Mouse (Mus musculus): ENCODE results near the gene Scnn1a. TPM values are rescaled to one million over a fixed set of nuclear protein-coding genes. Genes with fewer than 3 reads are reported as not detected.

Scnn1a gene
- total RNA-seq, 2 experiments from 2014 or later, result 3.6 to 6.6 TPM

DNA sequence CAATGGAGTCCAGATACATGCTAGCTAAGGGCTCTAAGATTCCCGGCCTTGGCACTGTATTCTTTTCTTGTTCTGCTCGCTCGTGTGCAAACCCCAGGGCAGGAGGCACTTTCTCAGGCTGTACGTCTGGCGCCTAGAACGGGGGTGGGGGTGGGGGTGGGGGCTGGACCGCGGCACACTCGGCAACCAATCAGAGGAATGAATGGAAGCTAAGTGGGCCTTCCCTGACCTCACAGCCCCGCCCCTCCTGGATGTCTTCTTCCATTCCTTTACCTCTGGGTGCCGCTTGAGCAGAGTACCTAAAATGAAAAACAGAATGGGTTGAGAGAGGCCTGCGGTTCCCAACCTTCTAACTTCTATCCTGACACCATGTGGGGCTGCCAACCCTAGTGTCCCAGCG lies 11.5 kb upstream of the Scnn1a start:
- no peak for DNase-seq (ENCODE audit: low spot score in 2 of 2)

GRCm38 (mm10) chr6:125309406-125309805 lies 11.1 kb upstream of the Scnn1a start:
- no peak for DNase-seq (ENCODE audit: low spot score in 2 of 2)

- DNase-seq (ENCODE audit: low spot score in 2 of 2), result no peak
Observed at GRCm38 (mm10) chr6:125312171-125312570, 8.3 kb upstream of the Scnn1a start.

DNA sequence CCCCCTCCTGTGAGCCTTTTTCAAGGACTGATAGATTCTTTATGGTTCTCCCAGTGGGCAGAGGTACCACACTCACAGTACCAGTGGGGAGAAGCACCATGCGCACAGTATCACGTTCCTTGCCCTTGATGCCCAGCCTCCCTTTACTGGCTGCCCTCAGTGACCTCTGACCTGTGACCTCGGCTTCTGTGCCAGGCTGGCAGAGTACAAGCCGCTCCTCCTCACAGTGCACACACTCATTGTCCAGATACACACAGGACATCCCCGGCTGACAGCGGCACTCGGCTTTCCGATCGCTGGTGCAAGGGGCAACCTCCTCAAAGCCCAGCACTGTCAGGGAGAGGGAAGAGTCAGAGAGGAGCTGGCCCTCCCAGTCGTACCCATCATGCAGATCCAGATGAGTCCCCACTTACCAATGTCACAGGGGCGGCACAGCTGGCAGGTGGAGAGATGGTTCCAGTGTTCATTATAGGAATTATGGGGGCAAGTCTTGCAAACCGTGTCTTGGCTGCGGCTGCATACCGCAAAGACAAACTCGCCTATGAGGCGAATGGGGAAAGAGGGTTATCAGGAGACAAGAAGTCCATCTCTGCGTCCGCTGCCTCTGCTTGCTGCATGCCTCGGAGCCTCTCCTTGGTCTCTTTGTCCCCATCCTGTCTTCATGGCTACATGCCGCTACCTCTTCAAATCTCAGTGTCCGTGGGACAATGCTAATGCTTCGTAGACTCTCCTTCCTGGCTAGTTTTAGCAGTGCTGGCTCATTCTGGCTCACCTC lies 7.7 kb upstream of the Scnn1a start:
- DNase-seq (ENCODE audit: low spot score in 2 of 2), result no peak

- DNase-seq (ENCODE audit: low spot score in 2 of 2), result peak in 1 of 2 experiments; percentile 43
Observed at GRCm38 (mm10) chr6:125313546-125314230, 6.8 kb upstream of the Scnn1a start, which contains the start of gene Ltbr. Gene Ltbr (minus strand): TSS chr6:125313885.

- no peak for DNase-seq (ENCODE audit: low spot score in 2 of 2)
Observed at GRCm38 (mm10) chr6:125314231-125314563, 6.3 kb upstream of the Scnn1a start.

- DNase-seq (ENCODE audit: low spot score in 2 of 2), result no peak
Observed at GRCm38 (mm10) chr6:125314746-125315145, 5.7 kb upstream of the Scnn1a start.

DNA sequence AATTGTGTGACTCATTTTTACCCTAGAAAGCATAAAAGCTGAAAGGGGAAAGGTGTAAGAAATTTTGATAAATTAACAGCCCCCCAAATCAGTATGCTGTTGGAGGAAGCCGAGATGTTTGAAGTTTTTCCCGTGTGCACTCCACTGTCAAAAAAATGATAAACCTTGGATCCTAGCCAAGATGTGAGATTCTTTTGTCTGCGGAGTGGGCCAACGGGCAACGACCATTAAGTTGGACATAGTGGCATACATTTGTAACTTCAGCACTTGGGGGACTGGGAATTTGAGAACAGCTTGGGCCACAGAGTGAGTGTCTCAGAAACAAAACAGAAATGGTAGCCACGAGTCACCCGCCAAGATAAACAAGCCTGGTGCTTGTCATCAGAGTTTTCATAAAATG lies 3.4 kb upstream of the Scnn1a start:
- no peak for DNase-seq (ENCODE audit: low spot score in 2 of 2)

DNA sequence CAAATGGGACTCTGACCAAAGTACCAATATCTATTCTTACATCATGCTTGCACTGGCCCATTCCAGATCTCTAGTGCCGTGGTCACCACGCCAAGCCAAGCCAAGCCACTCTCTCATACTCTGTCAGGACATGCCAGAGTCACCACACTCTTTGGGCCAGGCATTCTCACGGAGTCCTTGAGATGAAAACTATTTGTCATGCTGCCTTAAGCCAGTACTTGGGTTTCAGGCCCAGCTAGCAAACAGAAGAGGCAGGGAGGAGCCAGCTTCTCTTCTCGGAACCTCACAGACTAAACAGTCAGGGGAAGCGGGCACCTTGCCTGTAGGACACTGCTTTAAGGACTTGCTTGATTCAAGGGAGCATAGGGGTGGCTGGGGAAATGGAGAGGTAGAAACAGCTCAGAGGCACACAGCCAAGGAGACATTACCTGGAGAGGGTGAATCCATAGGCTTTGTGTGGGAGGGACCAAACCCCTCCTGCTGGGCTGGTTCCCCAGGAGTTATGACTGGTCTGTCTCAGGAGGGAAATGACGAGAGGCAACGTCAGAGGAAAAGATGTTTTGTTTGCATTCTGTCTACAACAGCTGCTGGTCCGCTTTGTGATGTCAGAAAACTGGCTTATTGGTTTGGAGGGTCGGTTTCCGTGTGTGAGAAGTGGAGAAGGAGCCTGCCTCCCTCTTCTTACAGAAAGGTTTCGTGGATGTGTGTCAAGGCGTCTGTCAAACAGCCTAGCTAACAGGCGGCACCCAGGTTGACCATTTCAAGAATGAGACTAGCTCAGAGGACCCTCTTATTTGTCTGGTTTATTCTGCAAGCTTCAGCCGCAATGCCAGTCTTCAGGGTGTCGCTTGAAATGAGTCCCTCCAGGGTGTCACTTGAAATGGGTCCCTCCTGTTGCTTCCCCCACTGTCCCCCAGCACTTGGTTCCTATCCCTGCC lies 1.2 kb upstream of the Scnn1a start:
- DNase-seq (ENCODE audit: low spot score in 2 of 2), result no peak

DNA sequence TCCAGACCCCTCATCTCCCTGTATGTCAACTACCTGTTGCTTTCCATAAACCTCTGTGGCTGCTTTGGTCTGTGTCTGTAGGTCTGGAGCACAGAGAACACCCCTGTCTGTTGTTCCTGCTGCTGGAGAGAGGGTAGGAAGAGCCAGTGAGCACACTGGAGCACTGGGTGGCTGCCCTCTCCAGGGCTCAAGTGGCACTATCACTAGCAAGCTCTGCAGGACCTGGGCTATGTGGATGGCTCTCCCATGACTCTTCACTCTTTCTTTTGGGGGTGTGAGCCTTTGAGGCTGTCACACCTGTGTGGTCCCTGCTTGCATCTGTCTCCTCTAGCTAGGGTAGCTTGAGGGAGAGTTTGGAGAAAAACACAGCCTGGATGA lies 551 bp upstream of the Scnn1a start:
- no peak for DNase-seq (ENCODE audit: low spot score in 2 of 2)

DNA sequence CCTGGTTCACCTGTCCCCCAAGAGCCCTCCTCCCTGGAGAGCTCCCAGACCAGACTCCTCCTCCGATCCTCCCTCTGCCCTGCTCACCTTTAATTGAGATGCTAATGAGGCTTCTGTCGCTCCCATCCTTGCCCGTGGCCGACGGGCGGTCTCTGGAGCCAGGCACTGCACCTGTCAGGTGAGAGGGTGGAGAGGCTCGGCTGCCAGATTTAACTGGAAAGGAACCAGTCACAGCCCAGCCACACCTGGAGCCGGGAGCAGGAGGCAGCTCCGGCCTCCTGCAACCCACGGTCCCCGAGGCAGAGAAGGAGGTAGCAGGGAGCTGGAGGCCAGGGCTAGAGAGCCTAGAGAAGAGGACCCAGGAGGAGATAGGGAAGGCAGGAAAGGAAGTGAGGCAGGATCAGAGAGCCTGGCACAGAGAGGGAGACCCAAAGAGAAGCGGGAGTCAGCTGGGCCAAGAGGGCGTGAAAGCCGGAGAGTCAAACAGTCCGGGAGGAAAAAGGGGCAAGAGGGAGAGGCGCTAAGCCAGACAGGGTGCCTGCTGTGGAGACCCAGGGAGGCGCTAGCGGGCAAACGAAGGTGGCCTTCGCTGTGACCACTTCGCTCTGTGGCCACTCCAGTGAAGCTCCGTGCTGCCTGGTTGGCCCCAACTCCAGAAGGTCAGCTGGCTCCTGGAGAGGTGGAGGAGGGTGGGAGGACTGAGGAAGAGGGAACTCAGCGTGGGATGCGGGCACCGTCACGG lies 826 bp downstream of the Scnn1a start:
- no peak for DNase-seq (ENCODE audit: low spot score in 2 of 2)

GRCm38 (mm10) chr6:125322794-125323193 lies 2.3 kb downstream of the Scnn1a start:
- peak in 1 of 2 experiments; percentile 34 for DNase-seq (ENCODE audit: low spot score in 2 of 2)

- DNase-seq (ENCODE audit: low spot score in 2 of 2), result no peak
Observed at GRCm38 (mm10) chr6:125323547-125323946, 3.1 kb downstream of the Scnn1a start.

DNA sequence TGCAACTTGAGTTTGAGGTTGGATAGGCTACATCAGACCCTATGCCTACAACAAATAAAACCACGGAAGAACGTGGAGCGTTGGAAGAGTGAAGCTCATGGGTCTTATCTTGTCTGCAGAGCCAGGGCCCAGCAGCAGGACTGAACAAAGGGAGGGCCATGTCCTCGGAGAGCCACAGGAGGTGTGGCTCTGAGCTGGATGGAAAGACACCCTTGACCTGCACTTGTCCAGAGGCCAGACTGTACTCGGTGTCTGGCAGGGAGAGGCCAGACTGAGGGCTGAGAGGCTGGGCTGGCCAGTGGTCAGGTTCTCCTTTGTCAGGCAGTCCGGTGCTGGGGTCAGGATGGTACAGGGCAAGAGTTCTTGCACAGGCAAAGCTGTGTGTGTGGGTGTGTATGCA lies 4.9 kb downstream of the Scnn1a start:
- DNase-seq (ENCODE audit: low spot score in 2 of 2), result no peak

DNA sequence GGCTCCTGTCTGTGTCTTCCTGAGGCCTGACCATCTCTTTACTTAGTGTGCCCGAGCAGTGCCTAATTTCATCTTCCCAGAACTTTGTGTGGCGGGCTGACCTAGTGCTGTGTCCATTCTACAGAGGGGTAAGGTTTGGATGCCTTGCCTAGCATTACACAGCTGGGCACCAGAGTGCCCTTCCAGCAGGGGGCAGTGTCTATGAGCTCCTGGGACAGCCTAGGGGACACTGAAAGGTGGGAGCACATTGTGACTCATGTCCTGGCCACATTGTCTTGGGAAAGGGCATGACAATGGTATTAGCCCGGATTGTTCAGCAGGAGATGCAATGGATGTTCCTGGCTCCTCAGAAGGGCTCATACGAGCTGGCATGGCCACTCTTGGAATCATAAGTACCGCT lies 7.8 kb downstream of the Scnn1a start:
- no peak for DNase-seq (ENCODE audit: low spot score in 2 of 2)

DNA sequence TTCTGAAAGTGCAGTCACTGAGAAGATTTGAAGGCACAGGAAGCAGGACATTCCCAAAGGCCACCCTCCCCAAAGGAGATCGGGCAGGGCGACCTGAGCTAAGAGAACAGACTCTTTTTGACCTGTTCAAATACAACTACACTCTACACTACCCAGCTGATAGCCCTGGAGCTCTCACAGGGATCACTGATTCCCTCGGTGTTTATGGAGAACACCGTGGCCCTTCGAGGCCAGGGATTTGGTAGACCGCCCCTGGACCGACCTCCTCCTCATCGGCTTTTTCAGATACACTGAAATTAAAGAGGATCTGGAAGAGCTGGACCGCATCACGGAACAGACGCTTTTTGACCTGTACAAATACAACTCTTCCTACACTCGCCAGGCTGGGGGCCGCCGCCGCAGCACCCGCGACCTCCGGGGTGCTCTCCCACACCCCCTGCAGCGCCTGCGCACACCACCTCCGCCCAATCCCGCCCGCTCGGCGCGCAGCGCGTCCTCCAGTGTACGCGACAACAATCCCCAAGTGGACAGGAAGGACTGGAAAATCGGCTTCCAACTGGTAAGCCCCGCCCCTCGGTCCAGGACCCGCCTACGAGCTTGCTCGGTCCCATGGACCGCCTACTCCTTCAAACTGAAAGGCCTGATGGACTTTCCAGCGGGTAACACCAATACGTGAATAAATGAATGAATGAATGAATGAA lies 10.3 kb downstream of the Scnn1a start:
- peak; percentile 36 to 70 for DNase-seq (ENCODE audit: low spot score in 2 of 2)

DNA sequence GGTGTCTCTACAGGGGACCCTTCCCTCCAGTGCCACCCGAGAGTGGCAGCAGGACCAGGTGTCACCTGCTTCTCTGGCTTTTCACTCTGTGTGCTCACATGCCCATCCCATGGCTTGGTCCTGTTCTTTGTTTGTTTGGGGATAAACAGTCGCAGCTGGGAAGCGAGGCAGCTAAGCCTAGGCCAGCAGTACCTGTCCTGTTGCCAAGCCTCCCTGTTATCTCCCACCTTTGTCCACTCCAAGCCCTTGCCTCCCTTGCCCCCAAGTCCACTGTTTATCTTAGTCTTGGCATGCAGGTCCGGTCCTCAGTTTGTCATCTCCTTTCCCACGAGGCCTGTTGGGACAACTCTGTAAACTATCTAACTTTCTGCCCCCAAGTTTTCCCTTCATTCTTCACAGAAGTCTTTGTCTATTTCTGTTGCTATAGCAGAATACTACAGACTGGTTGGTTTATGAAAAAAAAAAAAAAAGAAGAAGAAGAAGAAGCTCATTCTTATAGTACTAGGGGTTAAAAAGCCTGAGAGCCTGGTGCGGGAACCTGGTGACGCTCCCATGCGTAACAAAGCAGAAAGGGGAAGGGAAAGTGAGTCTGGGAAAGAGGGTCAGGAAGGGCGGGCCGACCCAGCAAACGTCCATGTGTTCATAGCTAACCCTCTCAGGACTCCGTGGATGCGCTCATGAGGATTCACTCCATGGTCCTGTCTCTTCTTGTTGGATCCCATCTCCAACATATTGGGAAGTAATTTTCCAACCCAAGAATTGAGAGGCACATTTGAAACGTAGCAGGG lies 12.8 kb downstream of the Scnn1a start:
- no peak for DNase-seq (ENCODE audit: low spot score in 2 of 2)

GRCm38 (mm10) chr6:125334356-125334755 lies 13.9 kb downstream of the Scnn1a start:
- no peak for DNase-seq (ENCODE audit: low spot score in 2 of 2)

DNA sequence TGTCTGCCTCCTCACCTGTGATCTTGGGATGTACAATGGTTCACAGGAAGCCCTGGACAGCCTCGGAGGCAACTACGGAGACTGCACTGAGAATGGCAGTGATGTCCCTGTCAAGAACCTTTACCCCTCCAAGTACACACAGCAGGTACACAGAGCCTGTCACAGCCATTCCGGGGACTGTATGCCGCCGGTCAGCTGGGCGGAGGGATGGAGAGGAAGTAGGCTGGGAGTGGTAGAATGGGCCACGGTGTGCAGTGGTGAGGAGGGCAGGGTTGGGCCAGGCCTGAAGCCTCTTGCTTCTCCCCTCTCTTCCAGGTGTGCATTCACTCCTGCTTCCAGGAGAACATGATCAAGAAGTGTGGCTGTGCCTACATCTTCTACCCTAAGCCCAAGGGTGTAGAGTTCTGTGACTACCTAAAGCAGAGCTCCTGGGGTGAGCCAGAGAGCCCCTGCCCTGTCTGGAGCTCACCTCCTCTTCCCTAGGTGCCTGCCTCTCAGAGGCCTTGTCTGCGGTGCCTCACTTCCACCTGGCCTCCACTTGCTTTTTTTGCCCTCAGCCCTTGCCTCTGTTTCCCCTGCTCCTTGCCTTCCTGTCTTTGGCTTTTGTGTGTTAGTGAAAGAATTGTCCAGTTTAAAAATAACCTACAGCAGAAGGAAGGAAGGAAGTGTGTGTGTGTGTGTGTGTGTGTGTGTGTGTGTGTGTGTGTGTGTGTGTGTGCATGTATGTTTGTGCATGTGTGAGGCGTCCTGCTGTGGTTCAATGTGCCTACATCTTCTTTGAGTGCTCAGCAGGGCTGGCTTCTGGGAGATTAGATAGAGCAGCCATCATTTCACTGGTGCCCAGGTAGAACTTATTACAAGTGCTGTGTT lies 18.6 kb downstream of the Scnn1a start:
- no peak for DNase-seq (ENCODE audit: low spot score in 2 of 2)
